Mouse (Mus musculus) left cerebral cortex, adult 18-20 months (tissue): ENCODE measurements around the gene Palmd. TPM values are rescaled to one million over a fixed set of nuclear protein-coding genes. Genes with fewer than 3 reads are reported as not detected.

Source experiments
- DNase-seq, 2 experiments: peaks; one replicate each; pipeline ENCODE4 v3.0.0; 2021 to 2022; ENCODE audit warnings: low spot score in 2 of 2, mixed read lengths in 1 of 2
- long read RNA-seq, 2 experiments: library from polyadenylated mRNA; stranded (forward); transcript quantifications; one replicate each; pipeline ENCODE4 v2.0.0; 2021
- total RNA-seq, 2 experiments: library from RNA; stranded (reverse); gene quantifications; 2 replicates each; pipeline ENCODE4 v1.2.3; 2021

Gene Palmd
- 10 to 100 TPM; 18.6 to 19.0 TPM for total RNA-seq
- long read RNA-seq, experiment 1, transcript Palmd-201 (8 exons, 2,433 nt) = major isoform, 18 of 18 reads
- long read RNA-seq, experiment 1, partial matches to known transcripts = 0 of 18 reads
- long read RNA-seq, experiment 1, other reads (novel, unspliced or antisense) = 0 of 18 reads
- long read RNA-seq, experiment 2, transcript Palmd-201 (8 exons, 2,433 nt) = major isoform, 13 of 16 reads
- long read RNA-seq, experiment 2, partial matches to known transcripts = 1 of 16 reads
- long read RNA-seq, experiment 2, other reads (novel, unspliced or antisense) = 2 of 16 reads

GRCm38 (mm10) chr3:116968540-116968997 lies at the start of gene Palmd:
TSS of gene Palmd (minus strand) at chr3:116968987.
- DNase-seq = peak; percentile 33 to 60

GRCm38 (mm10) chr3:117010182-117010581 lies 41.4 kb upstream of the Palmd start:
- no peak for DNase-seq

- peak; percentile 47 to 71 for DNase-seq
Measured at GRCm38 (mm10) chr3:117007340-117007739, 38.6 kb upstream of the Palmd start.

GRCm38 (mm10) chr3:117006636-117007035 lies 37.8 kb upstream of the Palmd start:
- no peak for DNase-seq

GRCm38 (mm10) chr3:117003379-117003778 lies 34.6 kb upstream of the Palmd start:
- DNase-seq = no peak

- DNase-seq = no peak
Measured at GRCm38 (mm10) chr3:117001686-117002485, 33.1 kb upstream of the Palmd start.

- no peak for DNase-seq
Measured at GRCm38 (mm10) chr3:116993011-116993410, 24.2 kb upstream of the Palmd start.

GRCm38 (mm10) chr3:116991180-116991579 lies 22.4 kb upstream of the Palmd start:
- DNase-seq = no peak

GRCm38 (mm10) chr3:116988221-116988620 lies 19.4 kb upstream of the Palmd start:
- DNase-seq = no peak

- DNase-seq = no peak
Measured at GRCm38 (mm10) chr3:116986451-116986850, 17.7 kb upstream of the Palmd start.

- peak; percentile 68 to 79 for DNase-seq
Measured at GRCm38 (mm10) chr3:116985741-116986140, 17.0 kb upstream of the Palmd start.

GRCm38 (mm10) chr3:116985042-116985455 lies 16.3 kb upstream of the Palmd start:
- no peak for DNase-seq

- DNase-seq = no peak
Measured at GRCm38 (mm10) chr3:116981811-116982575, 13.2 kb upstream of the Palmd start.

- DNase-seq = no peak
Measured at GRCm38 (mm10) chr3:116969786-116970185, 999 bp upstream of the Palmd start.

- DNase-seq = no peak
Measured at GRCm38 (mm10) chr3:116969003-116969402, 216 bp upstream of the Palmd start.

- DNase-seq = no peak
Measured at GRCm38 (mm10) chr3:116967967-116968366, 820 bp downstream of the Palmd start, which contains the start of gene 4930455H04Rik. TSS of gene 4930455H04Rik (plus strand) at chr3:116968267.

GRCm38 (mm10) chr3:116967436-116967835 lies 1.4 kb downstream of the Palmd start:
- DNase-seq = no peak

GRCm38 (mm10) chr3:116966800-116967199 lies 2.0 kb downstream of the Palmd start:
- no peak for DNase-seq

GRCm38 (mm10) chr3:116966225-116966624 lies 2.6 kb downstream of the Palmd start:
- peak; percentile 50 to 63 for DNase-seq

GRCm38 (mm10) chr3:116964426-116964825 lies 4.4 kb downstream of the Palmd start:
- no peak for DNase-seq

- no peak for DNase-seq
Measured at GRCm38 (mm10) chr3:116963213-116963612, 5.6 kb downstream of the Palmd start.
